Mouse (Mus musculus) cerebellum, adult 18-20 months (tissue): ENCODE data around the gene Mroh8.
"Not testable (repeated sequence)": the region's sequence is repeated elsewhere in the genome, so short reads cannot be mapped to it uniquely, and the experiment has no call there.

Experiments used
- DNase-seq, 2 experiments: peaks; one replicate each; pipeline ENCODE4 v3.0.0; 2021

The Mroh8 gene

GRCm38 (mm10) chr2:157287542-157287941 lies 8.2 kb upstream of the Mroh8 start:
- peak; percentile 53 to 58 for DNase-seq

DNA sequence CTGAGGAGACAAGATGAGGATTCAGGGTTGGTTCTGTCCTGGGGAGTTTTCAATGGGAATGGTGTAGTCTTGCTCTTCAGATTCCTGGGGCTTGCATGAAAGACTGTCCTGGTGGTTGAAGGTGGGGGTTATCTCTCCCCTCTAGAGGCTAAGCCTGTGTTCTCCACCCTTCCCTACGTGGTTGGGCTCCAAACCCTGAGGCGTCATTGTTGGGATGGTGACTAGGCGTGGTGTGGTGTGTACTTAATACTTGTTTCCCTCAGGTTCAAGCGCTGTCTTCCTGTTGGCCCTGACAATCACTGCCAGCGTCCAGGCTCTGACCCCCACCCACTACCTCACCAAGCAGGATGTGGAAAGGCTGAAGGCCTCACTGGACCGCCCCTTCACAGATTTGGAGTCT lies 4.0 kb upstream of the Mroh8 start:
- DNase-seq, result no peak

GRCm38 (mm10) chr2:157278717-157279415 lies 483 bp downstream of the Mroh8 start, which contains the start of gene Rpn2:
TSS of gene Rpn2 (plus strand) at chr2:157279017.
- peak; percentile 98 to 99 for DNase-seq

GRCm38 (mm10) chr2:157263832-157264231 lies 15.5 kb downstream of the Mroh8 start:
- DNase-seq, result no peak

DNA sequence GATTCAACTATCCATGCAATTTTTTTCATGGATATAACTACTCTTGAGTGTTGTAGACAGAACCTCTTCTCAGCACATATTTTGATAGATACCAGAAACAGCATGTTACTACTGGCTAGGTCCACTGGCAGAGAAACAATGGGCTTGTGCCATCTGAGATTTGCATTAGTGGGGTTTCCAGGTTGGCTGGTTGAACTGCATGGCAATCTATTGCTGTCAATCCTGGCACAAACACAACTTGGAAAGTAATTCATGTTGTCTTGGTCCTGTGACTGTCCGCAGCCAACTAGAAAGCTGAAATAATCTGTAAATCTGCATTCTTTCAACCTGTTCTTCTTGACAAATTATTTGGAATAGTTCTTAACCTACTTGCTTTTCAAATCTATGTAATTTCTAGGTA lies 16.2 kb downstream of the Mroh8 start:
- DNase-seq, result no peak

DNA sequence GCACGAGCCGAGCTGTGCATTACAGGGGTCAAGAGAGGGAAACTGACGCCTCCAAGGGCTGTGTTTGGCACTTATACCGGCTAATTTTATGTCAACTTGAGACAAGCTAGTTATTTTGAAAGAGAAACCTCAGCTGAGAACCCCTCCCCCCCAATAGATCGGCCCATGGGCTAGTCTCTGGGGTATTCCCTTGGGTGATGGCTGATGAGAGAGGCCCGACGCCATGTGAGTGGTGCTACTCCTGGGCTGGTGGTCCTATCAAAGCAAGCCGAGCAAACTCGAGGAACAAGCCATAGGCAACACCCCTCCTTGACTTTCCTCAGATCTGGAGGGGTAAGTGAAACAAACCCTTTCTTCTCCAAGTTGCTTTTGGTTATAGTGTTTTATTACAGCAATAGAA lies 16.8 kb downstream of the Mroh8 start:
- no peak for DNase-seq

DNA sequence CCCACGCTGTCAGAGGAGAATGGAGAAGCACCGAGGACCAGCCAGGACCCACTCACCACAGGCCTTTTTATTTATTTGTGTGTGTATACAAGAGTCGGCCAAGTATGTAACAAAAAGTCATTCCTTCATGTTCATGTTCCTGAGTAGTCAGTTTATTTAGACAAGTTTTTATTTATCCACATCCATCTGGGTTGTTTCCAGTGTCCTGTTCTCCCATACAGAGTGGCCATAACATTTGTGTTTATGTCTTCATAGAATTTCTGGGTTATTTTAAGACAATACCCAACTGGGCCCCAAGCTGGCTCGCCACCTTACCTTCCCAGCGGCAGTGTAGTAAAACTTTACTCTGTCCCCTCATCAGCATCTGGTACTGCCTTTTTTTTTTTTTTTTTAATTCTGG lies 17.4 kb downstream of the Mroh8 start:
- DNase-seq, result no peak

GRCm38 (mm10) chr2:157259720-157260119 lies 19.6 kb downstream of the Mroh8 start:
- peak; percentile 46 to 66 for DNase-seq

DNA sequence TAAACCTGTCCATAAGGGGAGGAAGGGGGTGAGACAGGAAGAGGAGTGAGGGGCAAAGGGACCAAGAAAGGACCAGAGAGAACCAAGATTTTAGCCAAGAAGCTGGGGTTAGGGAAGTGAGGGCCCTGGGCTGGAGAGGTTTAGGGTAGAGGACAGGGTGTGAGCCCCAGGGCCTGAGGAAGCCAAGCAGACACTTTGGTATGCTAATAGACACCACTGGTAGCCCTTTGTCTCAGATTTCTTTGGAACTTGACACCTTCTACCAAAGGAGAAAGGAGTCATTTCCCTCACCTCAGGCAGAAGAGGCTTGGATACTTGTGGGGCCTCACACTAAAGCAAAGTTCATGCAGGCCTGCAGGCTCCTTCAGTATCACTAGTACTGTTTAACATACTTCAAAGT lies 31.2 kb downstream of the Mroh8 start:
- DNase-seq, result no peak

DNA sequence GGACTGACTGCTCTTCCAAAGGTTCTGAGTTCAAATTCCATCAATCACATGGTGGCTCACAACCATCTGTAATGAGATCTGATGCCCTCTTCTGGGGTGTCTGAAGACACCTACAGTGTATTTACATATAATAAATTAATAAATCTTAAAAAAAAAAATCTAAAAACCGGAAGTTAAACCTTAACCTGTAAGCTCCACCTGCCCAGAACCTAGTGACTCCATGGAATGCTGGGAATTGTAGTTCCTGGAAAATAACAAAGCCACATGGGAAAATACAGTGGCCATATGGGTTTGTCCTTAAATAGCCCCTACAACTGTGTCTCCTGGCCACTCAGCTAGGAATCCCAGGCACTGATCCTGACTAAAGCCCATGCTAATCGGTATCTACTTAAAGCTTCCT lies 33.7 kb downstream of the Mroh8 start:
- DNase-seq, result no peak

GRCm38 (mm10) chr2:157245001-157245400 lies 34.3 kb downstream of the Mroh8 start:
- no peak for DNase-seq

GRCm38 (mm10) chr2:157235946-157236345 lies 43.4 kb downstream of the Mroh8 start:
- DNase-seq, result no peak

GRCm38 (mm10) chr2:157221916-157222315 lies 57.4 kb downstream of the Mroh8 start:
- DNase-seq, result not testable (repeated sequence)

DNA sequence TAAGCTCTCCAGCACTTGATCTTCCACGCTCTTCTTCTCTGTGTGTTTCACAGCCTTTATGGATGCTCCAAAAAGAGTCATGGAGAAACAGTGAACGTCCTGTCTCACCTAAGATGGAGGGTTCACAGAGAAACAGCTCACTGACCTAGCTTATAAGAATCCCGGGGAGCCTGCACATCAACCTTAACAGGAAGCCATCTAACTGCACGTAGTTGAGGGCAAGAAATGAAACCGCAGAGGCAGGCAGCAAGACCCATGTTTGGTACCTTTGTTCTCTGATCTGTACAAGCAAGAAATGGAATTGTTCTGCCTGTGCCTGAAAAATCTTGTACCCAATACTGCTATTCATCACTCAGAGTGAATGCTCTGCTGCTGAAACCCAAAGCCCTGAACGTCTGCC lies 59.2 kb downstream of the Mroh8 start:
- DNase-seq, result no peak

- no peak for DNase-seq
These were observed 67.6 kb downstream of the Mroh8 start for GRCm38 (mm10) chr2:157211731-157212130.

DNA sequence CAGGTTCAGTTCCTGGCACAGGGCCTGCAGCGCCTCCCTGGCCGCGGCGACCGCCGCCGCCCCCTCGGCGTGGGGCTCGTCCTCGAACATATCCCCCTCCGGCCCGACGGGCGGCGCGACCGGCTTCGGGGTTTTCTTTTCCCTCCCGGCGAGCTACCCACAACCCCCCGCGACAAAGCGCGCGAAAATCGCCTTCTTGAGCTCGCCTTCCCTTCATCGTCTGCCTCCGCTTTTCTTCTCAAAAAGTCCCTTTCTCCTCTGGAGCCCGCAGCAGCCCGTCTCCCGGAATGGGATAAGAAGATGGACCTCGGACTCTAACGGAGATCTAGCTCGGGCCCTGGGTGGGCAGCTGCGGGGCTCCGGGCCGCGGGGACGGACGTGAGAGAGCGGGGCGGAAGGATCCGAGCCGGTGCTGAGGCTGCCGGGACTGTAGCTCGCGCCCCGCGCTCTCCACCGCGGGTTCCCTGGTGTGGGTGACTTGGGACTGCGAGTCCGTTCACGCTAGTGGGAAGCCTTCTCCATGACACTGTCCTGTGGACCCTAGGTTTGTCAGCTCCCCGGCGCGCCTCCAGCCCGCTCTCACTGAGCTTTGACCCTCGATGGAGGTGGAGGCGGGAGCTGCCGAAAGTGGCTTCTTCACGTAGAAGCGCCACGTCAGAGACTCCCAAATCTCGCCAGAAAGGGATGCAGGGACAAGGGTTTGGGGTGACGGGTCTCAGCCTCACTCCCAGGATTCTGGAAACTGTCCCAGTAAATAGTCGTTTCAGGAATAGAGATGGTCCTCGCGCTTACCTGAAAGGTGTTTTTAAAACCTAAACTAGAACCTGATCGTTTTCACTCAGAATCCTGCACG lies 74.8 kb downstream of the Mroh8 start, which contains the start of gene Rbl1:
Rbl1 (minus strand) TSS at position 169 of the 853 bp plus-strand sequence.
- DNase-seq, result peak; percentile 86 to 92

DNA sequence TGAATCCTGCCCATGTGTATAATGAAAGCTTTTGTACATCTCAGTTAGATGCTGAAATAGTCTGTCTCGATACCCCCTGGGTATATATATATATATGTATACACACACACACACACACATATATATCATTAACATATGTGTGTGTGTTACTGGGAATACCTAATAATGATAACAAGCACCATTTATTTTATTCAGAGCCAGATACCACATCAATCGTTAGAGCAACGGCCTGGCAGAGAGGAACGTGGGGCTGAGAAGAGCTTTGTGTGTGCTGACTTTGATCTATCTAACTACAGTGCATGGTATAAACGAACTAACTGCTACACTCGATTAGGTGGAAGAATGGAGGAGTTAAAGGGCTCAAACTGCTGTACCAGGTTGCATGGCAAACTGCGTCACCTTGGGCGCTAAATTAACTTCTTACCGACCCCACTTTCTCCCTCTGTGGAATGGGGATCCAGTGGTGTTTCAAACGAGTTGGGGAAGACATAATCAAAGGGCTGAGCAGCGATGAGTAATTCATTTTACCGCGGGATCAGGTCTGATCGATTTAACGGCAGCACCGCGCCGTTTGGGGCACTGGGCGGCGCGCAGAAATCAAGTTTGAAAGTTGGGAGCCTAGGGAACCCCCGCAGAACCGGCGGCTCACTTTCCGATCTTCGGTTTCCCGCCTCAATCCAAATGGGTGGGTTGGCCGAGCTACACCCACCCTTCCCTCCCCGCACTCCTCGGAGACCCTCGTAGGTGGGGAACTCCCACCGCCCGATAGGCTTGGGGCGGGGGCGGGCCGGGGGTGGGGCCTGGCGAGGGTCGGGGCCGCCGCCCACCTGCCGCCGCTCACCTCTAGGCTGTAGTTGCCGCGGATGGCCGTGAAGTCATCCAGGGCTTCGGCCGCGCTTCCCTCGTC lies 75.6 kb downstream of the Mroh8 start:
- DNase-seq, result peak; percentile 19 to 40

DNA sequence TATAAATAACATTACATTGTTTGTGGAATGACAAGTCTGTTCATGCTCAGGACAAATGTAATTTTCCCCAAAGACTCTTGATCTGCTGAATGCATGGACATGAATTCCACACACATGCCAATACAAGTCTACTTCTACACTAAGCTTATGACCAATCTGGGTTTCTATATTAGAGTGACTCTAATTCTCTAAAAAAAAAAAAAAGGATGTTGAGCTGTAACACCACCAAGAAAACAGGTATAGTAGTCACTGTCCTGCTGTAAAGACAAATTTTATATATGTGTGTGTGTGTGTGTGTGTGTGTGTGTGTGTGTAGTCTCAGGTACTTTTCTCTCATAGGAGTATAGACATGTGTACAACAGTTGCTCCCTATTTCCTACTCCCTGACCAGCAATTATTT lies 76.3 kb downstream of the Mroh8 start:
- no peak for DNase-seq

DNA sequence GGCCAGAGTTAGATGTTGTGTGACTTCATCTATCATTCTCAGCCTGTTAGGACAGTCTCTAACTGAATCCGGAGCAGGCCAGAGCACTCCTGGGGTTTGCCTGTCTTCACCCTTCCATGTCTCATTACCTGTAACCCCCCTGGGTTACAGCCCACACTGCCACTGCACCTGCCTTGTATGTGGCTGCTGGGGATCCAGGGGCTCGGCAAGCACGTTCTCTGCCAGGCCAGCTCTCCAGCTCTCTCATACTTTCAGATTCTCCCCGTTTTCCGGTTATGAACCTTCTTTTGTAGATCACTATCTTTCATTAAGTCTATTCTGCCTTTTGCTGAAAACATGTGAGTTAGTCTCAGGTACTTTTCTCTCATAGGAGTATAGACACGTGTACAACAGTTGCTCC lies 77.0 kb downstream of the Mroh8 start:
- DNase-seq, result no peak

DNA sequence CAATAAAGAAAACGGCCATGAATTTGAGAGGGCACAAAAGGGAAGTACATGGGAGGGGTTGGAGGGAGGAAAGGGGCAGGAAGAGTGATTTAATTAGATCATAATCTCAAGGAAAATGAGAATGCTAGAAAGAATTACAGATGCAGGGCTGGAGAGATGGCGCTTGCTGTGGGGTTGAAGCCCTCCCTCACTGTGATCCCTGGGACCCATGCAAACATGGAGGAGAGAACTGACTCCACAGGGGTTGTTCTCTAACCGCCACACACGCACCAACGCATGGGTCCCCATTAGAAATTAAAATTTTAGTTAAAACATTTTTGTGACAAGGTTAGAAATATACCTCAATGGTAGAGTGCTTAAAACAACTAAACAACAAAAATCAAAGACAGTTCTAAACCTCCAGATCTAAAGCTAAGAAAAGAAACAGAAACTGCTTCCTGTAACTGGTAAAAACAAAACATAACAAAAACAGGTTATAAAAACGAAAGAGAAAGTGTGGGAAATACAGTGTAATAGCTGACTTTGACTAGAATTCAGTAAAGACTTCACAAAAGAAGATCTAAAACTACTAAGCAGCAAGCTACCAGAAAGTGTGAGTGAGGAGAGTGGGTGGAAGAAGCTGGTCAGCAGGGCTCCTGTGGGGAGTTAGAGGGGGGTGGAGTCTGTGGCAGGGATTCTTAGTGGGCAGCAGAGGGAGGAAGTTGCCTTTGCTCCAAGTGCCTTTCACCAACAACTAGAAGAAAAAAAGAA lies 78.1 kb downstream of the Mroh8 start:
- no peak for DNase-seq

DNA sequence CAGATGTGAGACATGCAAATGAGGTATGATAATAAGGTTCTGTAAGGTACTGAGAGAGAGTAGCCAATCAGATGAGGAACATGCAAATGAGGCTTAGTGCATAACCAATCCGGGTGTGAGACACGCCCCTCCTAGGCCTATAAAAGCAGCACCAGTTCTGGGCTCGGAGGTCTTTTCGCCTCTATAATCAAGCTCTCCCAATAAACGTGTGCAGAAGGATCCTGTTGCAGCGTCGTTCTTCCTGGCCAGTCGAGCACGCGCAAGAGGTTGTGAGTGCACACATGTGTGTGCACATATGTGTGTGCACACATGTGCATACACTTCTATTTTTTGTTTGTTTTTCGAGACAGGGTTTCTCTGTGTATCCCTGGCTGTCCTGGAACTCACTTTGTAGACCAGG lies 80.9 kb downstream of the Mroh8 start:
- DNase-seq, result not testable (repeated sequence)

DNA sequence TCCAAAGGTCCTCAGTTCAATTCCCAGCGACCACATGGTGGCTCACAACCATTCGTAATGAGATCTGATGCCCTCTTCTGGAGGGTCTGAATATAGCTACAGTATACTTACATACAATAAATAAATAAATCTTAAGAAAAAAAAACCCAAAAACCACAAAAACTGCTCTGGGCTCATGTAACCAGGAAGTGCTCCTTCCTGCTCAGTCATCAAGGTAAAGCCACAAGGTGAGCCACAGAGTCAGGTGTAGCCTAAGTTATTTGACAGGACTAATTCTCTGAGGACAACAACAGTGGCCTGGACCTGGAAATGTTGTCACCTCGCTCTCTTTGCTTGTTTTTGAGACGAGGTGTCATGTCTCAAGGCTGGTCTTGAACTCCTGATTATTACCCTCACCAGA lies 88.7 kb downstream of the Mroh8 start:
- no peak for DNase-seq
